Mouse (Mus musculus): ENCODE data around the gene Mettl6.

The Mettl6 gene

GRCm38 (mm10) chr14:31494975-31495455, at the start of gene Mettl6:
Gene Mettl6, minus strand, starts transcription at chr14:31495040.
- DNase-seq: peak; percentile 94

DNA sequence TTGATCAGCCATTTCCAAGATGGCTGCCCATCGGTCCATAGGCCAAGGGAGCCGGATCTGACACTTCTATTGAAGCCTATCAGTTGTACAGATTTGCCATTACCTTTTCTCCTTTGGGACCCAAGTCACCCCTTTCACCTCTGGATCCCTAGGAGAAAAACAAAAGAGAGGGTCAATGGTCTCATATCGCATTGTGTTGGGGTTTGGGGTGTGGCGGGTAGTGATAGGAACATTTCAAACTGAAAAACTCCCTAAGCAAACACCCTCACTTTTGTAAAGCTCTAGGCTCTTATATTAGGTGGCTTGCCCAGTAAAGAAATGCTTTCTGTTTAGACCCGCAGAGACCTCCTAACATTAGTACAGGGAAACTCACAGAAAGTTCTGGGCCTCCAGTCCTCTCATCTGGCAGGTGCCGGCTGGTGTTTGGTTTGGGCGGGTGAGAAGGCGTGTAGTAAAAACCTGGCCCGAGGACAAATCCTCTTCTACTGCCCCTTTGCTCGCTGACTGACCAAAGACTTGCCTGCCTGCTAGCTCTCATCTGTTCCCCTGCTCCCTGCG, 49.1 kb upstream of the Mettl6 start:
- no peak for DNase-seq

DNA sequence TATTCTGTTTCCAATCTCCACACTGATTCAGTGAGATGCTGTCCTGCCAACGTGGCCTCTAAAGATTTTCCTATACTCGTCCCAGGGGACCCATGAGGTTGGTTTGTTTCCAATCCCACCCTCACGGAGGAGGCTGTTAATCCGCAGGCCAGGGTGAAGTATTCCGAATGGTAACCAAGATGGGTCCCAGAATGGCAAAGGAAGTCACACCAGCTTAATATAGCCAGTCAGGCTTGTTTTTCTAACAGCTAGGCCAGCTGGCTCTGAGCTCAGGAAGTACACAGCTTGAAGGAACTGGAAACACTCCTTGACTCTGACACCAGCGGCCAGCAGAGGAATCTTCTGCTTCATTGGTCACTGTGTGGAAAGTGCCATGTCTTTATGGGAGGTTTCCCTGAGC, 42.5 kb upstream of the Mettl6 start:
- peak; percentile 80 for DNase-seq

DNA sequence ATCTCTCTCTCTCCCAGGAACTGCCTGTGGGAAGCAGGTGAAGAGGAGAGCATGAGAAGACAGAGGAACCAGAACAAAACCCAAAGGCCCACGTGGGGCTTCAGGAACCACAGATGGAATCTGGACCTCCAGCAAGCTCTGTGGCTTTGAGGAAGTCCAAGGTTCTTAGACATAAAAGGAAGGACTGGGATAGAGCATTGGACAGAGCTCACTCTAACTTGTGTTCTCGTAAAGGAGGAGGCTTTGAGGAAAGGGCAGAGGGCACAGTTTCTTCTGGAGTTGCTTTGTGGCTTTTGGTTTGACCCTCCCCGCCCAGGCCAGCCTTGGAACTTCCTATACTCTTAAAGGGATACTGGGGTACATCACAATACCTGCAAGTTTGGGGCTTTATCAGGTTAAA, 37.8 kb upstream of the Mettl6 start:
- DNase-seq: no peak

- DNase-seq: peak; percentile 66
Measured at GRCm38 (mm10) chr14:31531506-31532148, 36.8 kb upstream of the Mettl6 start.

GRCm38 (mm10) chr14:31530847-31531246, 36.0 kb upstream of the Mettl6 start:
- no peak for DNase-seq

- DNase-seq: no peak
Measured at GRCm38 (mm10) chr14:31525040-31525810, 30.4 kb upstream of the Mettl6 start.

DNA sequence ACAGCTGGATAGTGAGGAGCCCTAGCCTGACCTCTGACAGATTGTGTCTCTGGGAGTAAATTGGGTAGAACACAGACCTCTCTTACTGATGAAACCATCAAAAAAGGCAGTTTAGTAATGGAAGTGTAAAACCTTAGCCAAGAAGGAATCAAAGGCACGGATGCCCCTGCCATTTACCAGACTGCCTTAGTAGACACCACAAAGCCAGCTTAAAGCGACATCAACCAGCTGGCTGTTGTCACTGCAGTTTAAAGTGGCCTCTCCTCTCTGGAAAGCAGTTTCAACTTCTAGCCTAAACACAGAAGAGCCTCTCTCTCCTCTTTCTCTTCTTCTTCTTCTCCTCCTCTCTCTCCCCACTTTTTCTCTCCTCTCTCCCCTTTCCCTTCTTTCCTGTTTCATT, 26.5 kb upstream of the Mettl6 start:
- DNase-seq: peak; percentile 27

DNA sequence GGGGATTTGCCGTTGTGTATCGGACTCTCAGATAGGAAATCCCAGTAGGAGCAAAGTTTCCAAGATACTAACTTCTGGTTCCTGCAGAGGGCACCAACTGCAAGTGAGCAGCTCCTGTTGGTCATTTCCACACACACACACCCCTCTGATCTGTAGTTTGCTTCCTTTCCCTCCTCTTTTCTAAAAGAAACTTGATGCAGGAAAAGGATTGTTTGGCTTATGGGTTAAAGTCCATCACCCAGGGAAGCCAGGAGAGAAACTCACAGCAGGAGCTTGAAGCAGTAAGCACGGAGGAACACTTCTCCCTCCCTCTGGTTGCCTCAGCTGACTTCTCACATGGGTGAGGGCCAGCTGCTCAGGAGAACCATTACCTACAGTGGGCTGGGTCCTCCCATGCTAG, 24.3 kb upstream of the Mettl6 start:
- peak; percentile 65 for DNase-seq

DNA sequence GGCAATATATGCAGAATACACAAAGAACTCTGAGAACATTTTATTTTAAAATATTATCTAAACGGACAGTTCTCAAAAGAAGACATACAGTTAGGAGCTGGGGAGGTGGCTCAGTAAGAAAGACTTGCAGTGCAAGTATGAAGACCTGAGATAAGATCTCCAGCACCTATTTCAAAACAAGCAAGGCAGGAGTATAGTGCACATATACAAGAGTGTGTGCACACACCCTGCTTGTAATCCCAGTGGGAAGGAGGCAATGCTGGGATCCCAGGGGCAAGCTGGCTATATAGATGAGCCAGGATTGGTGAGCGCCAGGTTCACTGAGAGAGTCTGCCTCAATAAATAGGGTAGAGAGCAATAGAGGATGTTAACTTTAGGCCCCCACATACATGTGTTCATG, 21.1 kb upstream of the Mettl6 start:
- DNase-seq: no peak

GRCm38 (mm10) chr14:31510322-31510721, 15.5 kb upstream of the Mettl6 start:
- DNase-seq: no peak

GRCm38 (mm10) chr14:31509911-31510310, 15.1 kb upstream of the Mettl6 start:
- DNase-seq: peak; percentile 56

DNA sequence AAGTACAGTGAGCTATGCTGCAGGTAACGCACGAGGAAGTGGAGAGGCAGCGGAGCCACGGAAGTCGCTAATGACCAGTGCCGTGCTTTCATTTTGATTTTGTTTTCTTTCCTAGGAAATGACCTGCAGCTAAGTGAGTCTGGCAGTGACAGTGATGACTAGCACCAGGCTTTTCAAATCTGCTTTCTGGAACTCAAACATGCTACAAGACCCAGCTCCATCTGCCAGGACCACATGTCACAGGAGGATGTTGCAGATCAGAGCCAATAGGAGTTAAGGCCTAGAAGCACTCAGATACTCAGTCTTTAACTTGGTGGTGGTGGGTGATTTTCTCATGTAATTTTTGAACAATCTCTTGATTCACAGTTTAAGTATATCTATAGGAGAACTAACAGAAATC, 11.6 kb upstream of the Mettl6 start:
- no peak for DNase-seq

- no peak for DNase-seq
Measured at GRCm38 (mm10) chr14:31503406-31503805, 8.6 kb upstream of the Mettl6 start.

- DNase-seq: no peak
Measured at GRCm38 (mm10) chr14:31499526-31499925, 4.7 kb upstream of the Mettl6 start.

DNA sequence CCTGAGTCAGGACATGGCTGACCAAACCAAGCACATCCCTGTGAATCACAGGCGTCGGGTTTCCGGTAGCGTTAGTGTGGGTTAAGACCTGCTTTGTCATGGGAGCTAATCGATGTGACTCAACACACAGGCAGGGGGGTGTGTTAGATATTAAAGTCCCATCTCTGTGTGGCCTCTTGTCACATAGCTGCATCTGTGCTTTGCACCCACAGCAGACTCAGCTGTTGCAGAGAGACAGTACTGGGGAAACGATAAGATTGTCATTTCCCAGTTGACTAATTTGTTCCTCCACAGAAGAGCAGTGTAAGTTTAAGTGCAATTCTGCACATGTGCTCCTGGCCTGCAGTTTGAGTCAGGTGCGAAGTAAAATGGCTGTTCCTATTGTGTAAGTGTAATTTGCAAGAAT, 1.4 kb upstream of the Mettl6 start:
- no peak for DNase-seq

DNA sequence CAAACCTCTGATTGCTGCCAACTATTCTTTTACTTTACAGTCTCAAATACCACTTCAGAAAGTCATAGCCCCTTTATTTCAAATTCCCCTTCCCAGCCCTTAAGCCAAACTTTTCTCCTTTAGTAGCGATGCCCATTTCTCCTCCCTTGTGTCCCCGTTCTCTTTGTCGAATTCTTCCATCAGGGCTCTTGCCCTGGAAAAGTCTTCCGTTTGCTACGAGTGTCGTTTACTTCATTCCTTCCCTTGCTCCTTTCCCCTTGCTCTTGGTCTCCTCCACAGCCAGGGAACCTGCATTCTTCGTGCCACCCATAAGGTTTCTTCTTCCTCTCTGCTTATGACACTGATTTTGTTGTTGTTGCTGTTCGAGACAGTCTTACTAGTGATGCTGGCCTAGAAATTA, 698 bp upstream of the Mettl6 start:
- no peak for DNase-seq

GRCm38 (mm10) chr14:31494349-31494974, 378 bp downstream of the Mettl6 start, which contains the start of gene Eaf1:
Gene Eaf1, plus strand, starts transcription at chr14:31494399.
- peak; percentile 65 for DNase-seq

GRCm38 (mm10) chr14:31493901-31494300, 939 bp downstream of the Mettl6 start:
- no peak for DNase-seq

DNA sequence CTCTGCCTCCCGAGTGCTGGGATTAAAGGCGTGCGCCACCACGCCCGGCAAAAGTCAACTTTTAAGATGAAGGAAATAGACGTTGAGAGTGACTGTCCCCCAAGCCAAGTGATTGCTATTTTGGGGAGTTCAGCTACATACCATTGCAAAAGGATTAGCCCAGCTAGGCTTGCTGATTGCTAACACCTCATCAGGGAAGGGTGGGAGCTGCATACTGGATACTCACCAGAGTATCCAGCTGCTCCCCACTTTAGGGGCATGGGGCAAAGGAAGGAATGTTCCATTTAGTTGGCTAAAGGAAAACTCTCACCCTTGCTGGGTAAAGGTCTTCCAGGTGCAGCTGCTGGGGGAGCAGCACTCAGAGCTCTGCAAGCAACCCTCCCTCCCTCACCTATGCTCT, 6.8 kb downstream of the Mettl6 start:
- peak; percentile 44 for DNase-seq

DNA sequence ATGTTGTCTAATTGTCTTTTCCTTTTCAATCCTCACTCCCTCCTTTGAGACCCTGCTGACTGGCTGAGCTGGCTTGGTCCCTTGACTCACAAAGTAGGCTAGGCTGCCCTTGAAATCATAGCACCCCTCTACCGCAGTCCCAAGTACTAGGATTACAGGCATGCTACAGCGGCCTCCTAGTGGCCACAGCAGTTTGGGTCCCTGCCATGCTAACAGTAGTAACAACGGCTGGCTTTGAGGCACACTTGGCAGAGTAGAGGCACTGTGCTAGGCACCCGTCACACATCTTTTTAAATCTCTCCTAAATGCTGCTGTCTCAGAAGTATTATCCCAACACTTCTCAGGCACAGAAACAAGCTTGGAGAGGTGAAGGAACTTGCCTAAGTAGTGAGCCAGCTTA, 8.4 kb downstream of the Mettl6 start:
- no peak for DNase-seq

DNA sequence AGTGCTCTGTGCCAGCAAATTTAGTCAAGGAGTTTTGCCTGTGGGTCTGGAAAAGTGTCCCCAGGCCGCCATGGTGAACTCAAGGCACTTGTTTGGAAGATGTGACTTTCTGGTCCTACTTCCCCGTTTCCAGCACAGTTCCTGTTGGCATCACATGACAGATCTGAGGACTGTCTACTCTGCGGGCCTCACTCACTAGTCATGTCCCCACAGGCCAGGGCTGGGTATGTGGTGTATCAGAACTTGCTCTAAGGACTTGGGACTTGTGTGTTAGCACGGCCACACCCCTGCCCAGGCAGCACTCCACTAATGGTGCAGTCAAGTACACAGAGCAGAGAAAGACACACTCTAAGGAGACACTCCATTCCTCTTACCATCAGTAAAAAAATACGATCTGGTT, 12.4 kb downstream of the Mettl6 start:
- no peak for DNase-seq

GRCm38 (mm10) chr14:31473297-31473696, 21.5 kb downstream of the Mettl6 start:
- DNase-seq: no peak

All from lung, postnatal 10 days (tissue).